In genomic region chr8:109336203-109336602, GRCm38 (mm10) we compare ENCODE assay signal across 20 mouse cellular contexts.
DNase-seq lines count a peak whose midpoint lies in the region; ATAC-seq and TF ChIP-seq lines count a peak whose summit lies in the region.
"Had no signal": no experiment of that assay in that cellular context is flagged by ENCODE, and none has a peak within 500 bp of the region (broad histone marks: within the 10 kb centered on the region; RNA-seq: fewer than 3 reads in every experiment).

No protein-coding gene starts in this region.

- no peak for DNase-seq in hindbrain, embryonic 10.5 days (ENCODE audit: low spot score)
- no peak for DNase-seq in hindbrain, postnatal 0 days (ENCODE audit: low spot score)
- DNase-seq in midbrain, embryonic 11.5 days (ENCODE audit: low spot score, missing footprints): no peak
- peak; percentile 71 for DNase-seq in brain, embryonic 14.5 days (ENCODE audit: low read depth)
- no peak for DNase-seq in adrenal gland, postnatal 10 days
- DNase-seq: adrenal gland, adult 8-10 months; B cell, adult 2 months; cerebellum, adult 18-20 months; cerebellum, postnatal 10 days; gastrocnemius, postnatal 36 days; heart, adult 18-20 months; heart, postnatal 14 days had no signal

- TF ChIP-seq POLR2A in brain, embryonic 14.5 days (IDR thresholded peaks at IDR 0.05; ENCODE audit: borderline replicate concordance, extremely low read depth, insufficient read depth, insufficient read length, poor library complexity, severe bottlenecking): no peak

- H3K9ac ChIP-seq in forebrain, embryonic 12.5 days: no peak overlapping the region
- no peak overlapping the region for H3K9ac ChIP-seq in forebrain, embryonic 16.5 days (replicated peaks; ENCODE audit: low read depth, low read length)
- H3K9ac ChIP-seq in hindbrain, postnatal 0 days (replicated peaks; ENCODE audit: low read length): no peak overlapping the region
- no peak overlapping the region for H3K9ac ChIP-seq in midbrain, embryonic 13.5 days (replicated peaks)
- H3K9ac ChIP-seq in midbrain, embryonic 11.5 days (ENCODE audit: low read length): no peak overlapping the region

- H3K4me1 ChIP-seq in forebrain, embryonic 12.5 days: peaks cover 25% of the 10 kb centered on the region
- H3K4me1 ChIP-seq in forebrain, embryonic 16.5 days (replicated peaks; ENCODE audit: control insufficient read depth, insufficient read depth, low read length): peaks cover 10% of the 10 kb centered on the region
- H3K4me1 ChIP-seq in hindbrain, embryonic 10.5 days (replicated peaks): peaks cover 18% of the 10 kb centered on the region
- no peaks in the 10 kb centered on the region for H3K4me1 ChIP-seq in hindbrain, postnatal 0 days (ENCODE audit: insufficient read depth, low read length)
- H3K4me1 ChIP-seq in midbrain, embryonic 13.5 days (replicated peaks): peaks cover 30% of the 10 kb centered on the region
- H3K4me1 ChIP-seq in midbrain, embryonic 11.5 days (ENCODE audit: control insufficient read depth, insufficient read depth, low read length): peaks cover 2% of the 10 kb centered on the region; the same call in 1 of the 2 replicates
- H3K4me1 ChIP-seq: embryonic facial prominence, embryonic 10.5 days; heart, embryonic 10.5 days had no signal

- TF ChIP-seq CTCF in hindbrain, postnatal 0 days (IDR thresholded peaks at IDR 0.05; ENCODE audit: low read depth): no peak
- TF ChIP-seq CTCF in brain, embryonic 14.5 days (IDR thresholded peaks at IDR 0.05; ENCODE audit: borderline replicate concordance, extremely low read depth, insufficient read depth, insufficient read length): no peak

- WGBS in forebrain, embryonic 12.5 days: 42% methylated on average over 7 of the region's 7 CpGs
- 28% methylated on average over 7 of the region's 7 CpGs for WGBS in forebrain, embryonic 16.5 days
- WGBS in hindbrain, embryonic 10.5 days: 84% methylated on average over 7 of the region's 7 CpGs
- WGBS in hindbrain, postnatal 0 days: 48% methylated on average over 7 of the region's 7 CpGs
- 38% methylated on average over 7 of the region's 7 CpGs for WGBS in midbrain, embryonic 13.5 days
- WGBS in midbrain, embryonic 11.5 days: 70% methylated on average over 7 of the region's 7 CpGs

- no peak overlapping the region for H3K4me3 ChIP-seq in forebrain, embryonic 12.5 days (replicated peaks)
- H3K4me3 ChIP-seq in forebrain, embryonic 16.5 days (replicated peaks; ENCODE audit: low read length): no peak overlapping the region
- H3K4me3 ChIP-seq in hindbrain, embryonic 10.5 days: no peak overlapping the region
- H3K4me3 ChIP-seq in hindbrain, postnatal 0 days (ENCODE audit: low read length): no peak overlapping the region
- H3K4me3 ChIP-seq in midbrain, embryonic 13.5 days (replicated peaks): no peak overlapping the region
- no peak overlapping the region for H3K4me3 ChIP-seq in midbrain, embryonic 11.5 days (ENCODE audit: low read depth, low read length)
- H3K4me3 ChIP-seq: embryonic facial prominence, embryonic 10.5 days; heart, embryonic 10.5 days had no signal

- H3K27me3 ChIP-seq in forebrain, embryonic 12.5 days: no peaks in the 10 kb centered on the region
- H3K27me3 ChIP-seq in forebrain, embryonic 16.5 days (replicated peaks; ENCODE audit: control insufficient read depth, insufficient read depth, low read length): no peaks in the 10 kb centered on the region
- H3K27me3 ChIP-seq in hindbrain, embryonic 10.5 days (ENCODE audit: insufficient read depth, poor library complexity, severe bottlenecking): no peaks in the 10 kb centered on the region
- no peaks in the 10 kb centered on the region for H3K27me3 ChIP-seq in hindbrain, postnatal 0 days (ENCODE audit: insufficient read depth, low read length)
- H3K27me3 ChIP-seq in midbrain, embryonic 13.5 days: no peaks in the 10 kb centered on the region
- H3K27me3 ChIP-seq in midbrain, embryonic 11.5 days (ENCODE audit: control insufficient read depth, insufficient read depth, low read length): no peaks in the 10 kb centered on the region

- no peak for ATAC-seq in forebrain, embryonic 12.5 days (ENCODE audit: low FRiP score)
- no peak for ATAC-seq in forebrain, embryonic 16.5 days
- no peak for ATAC-seq in hindbrain, postnatal 0 days
- peak; percentile 45 for ATAC-seq in midbrain, embryonic 13.5 days
- ATAC-seq in midbrain, embryonic 11.5 days (ENCODE audit: low FRiP score): no peak
- ATAC-seq: CD4-positive, CD25-positive, alpha-beta regulatory T cell, adult 4 months; intestine, embryonic 16.5 days had no signal

- no peak overlapping the region for H3K4me2 ChIP-seq in forebrain, embryonic 12.5 days
- no peak overlapping the region for H3K4me2 ChIP-seq in forebrain, embryonic 16.5 days (ENCODE audit: low read length)
- no peak overlapping the region for H3K4me2 ChIP-seq in hindbrain, postnatal 0 days (ENCODE audit: low read depth, low read length)
- H3K4me2 ChIP-seq in midbrain, embryonic 13.5 days (replicated peaks): no peak overlapping the region
- no peak overlapping the region for H3K4me2 ChIP-seq in midbrain, embryonic 11.5 days

- no peaks in the 10 kb centered on the region for H3K36me3 ChIP-seq in forebrain, embryonic 12.5 days (replicated peaks)
- no peaks in the 10 kb centered on the region for H3K36me3 ChIP-seq in forebrain, embryonic 16.5 days (ENCODE audit: control insufficient read depth, insufficient read depth)
- H3K36me3 ChIP-seq in hindbrain, embryonic 10.5 days: no peaks in the 10 kb centered on the region
- no peaks in the 10 kb centered on the region for H3K36me3 ChIP-seq in hindbrain, postnatal 0 days (ENCODE audit: insufficient read depth, low read length)
- no peaks in the 10 kb centered on the region for H3K36me3 ChIP-seq in midbrain, embryonic 13.5 days
- H3K36me3 ChIP-seq in midbrain, embryonic 11.5 days (ENCODE audit: control insufficient read depth, insufficient read depth, low read length): no peaks in the 10 kb centered on the region
- H3K36me3 ChIP-seq: embryonic facial prominence, embryonic 10.5 days; G1E; heart, embryonic 10.5 days had no signal

- no peaks in the 10 kb centered on the region for H3K9me3 ChIP-seq in forebrain, embryonic 12.5 days
- no peaks in the 10 kb centered on the region for H3K9me3 ChIP-seq in forebrain, embryonic 16.5 days (ENCODE audit: control insufficient read depth, low read length)
- H3K9me3 ChIP-seq in hindbrain, embryonic 10.5 days: no peaks in the 10 kb centered on the region
- no peaks in the 10 kb centered on the region for H3K9me3 ChIP-seq in hindbrain, postnatal 0 days (ENCODE audit: low read length)
- no peaks in the 10 kb centered on the region for H3K9me3 ChIP-seq in midbrain, embryonic 13.5 days
- H3K9me3 ChIP-seq in midbrain, embryonic 11.5 days (ENCODE audit: control insufficient read depth, low read length): no peaks in the 10 kb centered on the region
- H3K9me3 ChIP-seq: embryonic facial prominence, embryonic 10.5 days; heart, embryonic 10.5 days had no signal

- peak overlapping the region; percentile 2; the same call in 1 of the 2 replicates for H3K27ac ChIP-seq in forebrain, embryonic 12.5 days
- no peak overlapping the region for H3K27ac ChIP-seq in forebrain, embryonic 16.5 days (ENCODE audit: low read length)
- H3K27ac ChIP-seq in hindbrain, embryonic 10.5 days: 0 out of 2 replicates have a peak overlapping the region, but pooled peaks have one; percentile 30
- H3K27ac ChIP-seq in hindbrain, postnatal 0 days: no peak overlapping the region
- peak overlapping the region; percentile 69 for H3K27ac ChIP-seq in midbrain, embryonic 13.5 days
- H3K27ac ChIP-seq in midbrain, embryonic 11.5 days (ENCODE audit: low read depth, low read length): no peak overlapping the region
- H3K27ac ChIP-seq: embryonic facial prominence, embryonic 10.5 days; heart, embryonic 10.5 days had no signal

Comparison
In these comparisons a context has a peak if more than half of its experiments do, and no peak if none do; other contexts are left out.
1. H3K27ac ChIP-seq: peak in forebrain, embryonic 12.5 days (single experiment), hindbrain, embryonic 10.5 days (single experiment) and midbrain, embryonic 13.5 days (single experiment); none in forebrain, embryonic 16.5 days (single experiment), hindbrain, postnatal 0 days (single experiment) and midbrain, embryonic 11.5 days (single experiment).